ENCODE assay signal across 32 mouse cellular contexts in the genomic region with DNA sequence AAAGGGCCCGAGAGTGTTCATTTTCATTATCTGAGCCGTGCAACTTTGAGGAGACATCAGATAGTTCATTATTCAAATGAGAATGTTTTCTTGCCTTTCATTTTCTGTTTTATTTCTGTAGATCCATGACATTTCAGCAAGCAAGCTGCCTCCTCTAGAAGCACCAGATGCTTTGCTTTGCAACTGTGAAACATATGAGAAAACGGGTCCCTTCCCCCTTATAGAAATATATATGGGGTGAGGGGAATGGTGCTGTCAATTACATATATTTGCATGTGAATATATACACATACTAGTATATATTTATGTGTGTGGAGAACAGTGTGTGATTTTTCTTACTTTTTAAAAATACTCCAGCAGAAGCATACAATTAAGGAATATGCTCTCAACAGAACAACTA.
DNase-seq lines count a peak whose midpoint lies in the region; ATAC-seq and TF ChIP-seq lines count a peak whose summit lies in the region.
"Had no signal": no experiment of that assay in that cellular context is flagged by ENCODE, and none has a peak within 500 bp of the region (broad histone marks: within the 10 kb centered on the region; RNA-seq: fewer than 3 reads in every experiment).

No protein-coding gene starts in this region.

- no peak overlapping the region for H3K4me3 ChIP-seq in stomach, postnatal 0 days (ENCODE audit: low read depth, low read length)
- H3K4me3 ChIP-seq: embryonic facial prominence, embryonic 12.5 days; heart, embryonic 12.5 days; limb, embryonic 12.5 days; myocyte; neural tube, embryonic 13.5 days had no signal

- no peak overlapping the region for H3K9ac ChIP-seq in stomach, postnatal 0 days (ENCODE audit: low read length)
- H3K9ac ChIP-seq: embryonic facial prominence, embryonic 12.5 days; heart, embryonic 12.5 days; limb, embryonic 12.5 days; liver, postnatal 0 days; neural tube, embryonic 13.5 days had no signal

- TF ChIP-seq CTCF in stomach, postnatal 0 days (IDR thresholded peaks at IDR 0.05; ENCODE audit: low read depth): no peak

- no peak overlapping the region for H3K4me2 ChIP-seq in stomach, postnatal 0 days (replicated peaks; ENCODE audit: low read depth)
- H3K4me2 ChIP-seq: embryonic facial prominence, embryonic 12.5 days; heart, embryonic 12.5 days; limb, embryonic 12.5 days; liver, embryonic 11.5 days; neural tube, embryonic 13.5 days had no signal

- no peaks in the 10 kb centered on the region for H3K27me3 ChIP-seq in stomach, postnatal 0 days (ENCODE audit: control insufficient read depth, insufficient read depth, low read length)
- H3K27me3 ChIP-seq: CH12.LX; embryonic facial prominence, embryonic 12.5 days; heart, embryonic 12.5 days; limb, embryonic 12.5 days; neural tube, embryonic 13.5 days; Patski had no signal

- intact Hi-C loops in left cerebral cortex, postnatal 14 days (cut with DNase I): no loop called here
- intact Hi-C loops in left cerebral cortex, postnatal 36 days (cut with DNase I): no loop called here

- ATAC-seq in stomach, postnatal 0 days (ENCODE audit: low FRiP score, low TSS enrichment): no peak
- ATAC-seq: hindbrain, postnatal 0 days; intestine, embryonic 16.5 days; liver, postnatal 0 days; lung, postnatal 0 days; midbrain, embryonic 16.5 days; Patski had no signal

- no peaks in the 10 kb centered on the region for H3K4me1 ChIP-seq in stomach, postnatal 0 days (replicated peaks; ENCODE audit: control insufficient read depth, insufficient read depth)
- H3K4me1 ChIP-seq: embryonic facial prominence, embryonic 12.5 days; heart, embryonic 12.5 days; limb, embryonic 12.5 days; neural tube, embryonic 13.5 days had no signal

- no peaks in the 10 kb centered on the region for H3K36me3 ChIP-seq in stomach, postnatal 0 days (ENCODE audit: control insufficient read depth, insufficient read depth, low read length)
- H3K36me3 ChIP-seq: embryonic facial prominence, embryonic 12.5 days; G1E; heart, embryonic 12.5 days; limb, embryonic 12.5 days; neural tube, embryonic 13.5 days had no signal

- no peak for TF ChIP-seq EP300 in stomach, postnatal 0 days (optimal IDR thresholded peaks at IDR 0.05)

- no peaks in the 10 kb centered on the region for H3K9me3 ChIP-seq in stomach, postnatal 0 days (ENCODE audit: control insufficient read depth, low read length)
- H3K9me3 ChIP-seq: embryonic facial prominence, embryonic 12.5 days; G1E; heart, embryonic 12.5 days; limb, embryonic 12.5 days; neural tube, embryonic 13.5 days had no signal

- H3K27ac ChIP-seq in stomach, postnatal 0 days (replicated peaks): no peak overlapping the region
- H3K27ac ChIP-seq: embryonic facial prominence, embryonic 12.5 days; hindbrain, postnatal 0 days; limb, embryonic 12.5 days; macrophage; neural tube, embryonic 13.5 days had no signal

- 81% methylated on average over 3 of the region's 3 CpGs for WGBS in stomach, postnatal 0 days

- DNase-seq in frontal cortex, adult 2 months (ENCODE audit: extremely low spot score in 1 of 2, low spot score in 1 of 2): peak; percentile 28 to 44
- DNase-seq in frontal cortex, postnatal 25 days (ENCODE audit: low spot score in 2 of 2): no peak
- DNase-seq in left cerebral cortex, postnatal 14 days (ENCODE audit: low spot score in 2 of 2): peak; percentile 26 to 66
- no peak for DNase-seq in left cerebral cortex, postnatal 36 days (ENCODE audit: low spot score in 2 of 2)
- peak; percentile 57 for DNase-seq in brain, embryonic 18.5 days (ENCODE audit: low read depth, low spot score)
- DNase-seq in telencephalon, adult 2 months (ENCODE audit: low read depth, low spot score): peak; percentile 32
- no peak for DNase-seq in stomach, postnatal 0 days (ENCODE audit: low spot score)
- DNase-seq: adrenal gland, postnatal 36 days; B cell, adult 2 months; cerebellum, adult 2 months; cerebellum, postnatal 25 days; gastrocnemius, postnatal 14 days; heart, adult 18-20 months; heart, postnatal 10 days; kidney, adult 9 months; kidney, postnatal 14 days; liver, postnatal 0 days; thymus, postnatal 14 days had no signal

Comparison
In these comparisons a context has a peak if more than half of its experiments do, and no peak if none do; other contexts are left out.
1. DNase-seq: peak in frontal cortex, adult 2 months (2 of 2), left cerebral cortex, postnatal 14 days (2 of 2), brain, embryonic 18.5 days (single experiment) and telencephalon, adult 2 months (single experiment); none in frontal cortex, postnatal 25 days (0 of 2), left cerebral cortex, postnatal 36 days (0 of 2) and stomach, postnatal 0 days (single experiment).